Mouse (Mus musculus): Measurements from ENCODE around the gene Rhot1. TPM values are rescaled to one million over a fixed set of nuclear protein-coding genes. Genes with fewer than 3 reads are reported as not detected.

The Rhot1 gene
- polyA plus RNA-seq, 2 experiments, result 40.3 to 55.8 TPM

DNA sequence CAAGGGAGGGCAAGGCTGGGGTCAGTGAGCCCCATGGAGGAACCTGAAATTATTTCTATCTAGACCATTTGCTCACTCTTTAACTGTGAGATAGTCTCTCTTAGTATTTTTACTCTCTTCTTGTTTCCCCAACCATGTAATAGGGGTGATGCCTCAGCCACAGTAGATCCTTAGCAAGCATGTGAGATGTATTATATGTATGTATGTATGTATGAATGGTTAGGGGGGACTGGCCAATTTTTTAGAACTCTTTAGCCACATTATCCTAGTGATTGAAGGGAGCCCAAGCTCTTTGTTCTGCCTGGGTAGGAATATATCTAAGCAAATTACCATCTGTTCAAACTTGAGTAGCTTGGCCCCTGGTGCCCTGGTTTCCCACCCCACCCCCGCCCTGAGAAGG, 104.6 kb downstream of the Rhot1 start:
- Histone ChIP-seq H3K4me3 (replicated peaks; ENCODE audit: low read length) (no peak overlapping the region), H3K9me3 (ENCODE audit: control insufficient read depth, low read length) (no peaks in the 10 kb centered on the region), H3K27ac (replicated peaks; ENCODE audit: low read depth, low read length) (no peak overlapping the region), H3K27me3 (ENCODE audit: control insufficient read depth, insufficient read depth, low read length) (no peaks in the 10 kb centered on the region), H3K4me2 (replicated peaks; ENCODE audit: low read depth, low read length, severe bottlenecking) (no peak overlapping the region), H3K36me3 (ENCODE audit: control insufficient read depth, insufficient read depth, low read length) (no peaks in the 10 kb centered on the region), H3K9ac (ENCODE audit: low read depth, low read length, severe bottlenecking) (no peak overlapping the region), H3K4me1 (ENCODE audit: control insufficient read depth, insufficient read depth, low read length) (no peaks in the 10 kb centered on the region)
- ATAC-seq (ENCODE audit: low FRiP score, low read depth) (no peak), DNase-seq (ENCODE audit: low spot score) (no peak)
- TF ChIP-seq POLR2A (IDR thresholded peaks at IDR 0.05; ENCODE audit: borderline replicate concordance, extremely low read depth, insufficient read depth, insufficient read length), result no peak
- 72% methylated on average over 1 of the region's 1 CpGs for WGBS

DNA sequence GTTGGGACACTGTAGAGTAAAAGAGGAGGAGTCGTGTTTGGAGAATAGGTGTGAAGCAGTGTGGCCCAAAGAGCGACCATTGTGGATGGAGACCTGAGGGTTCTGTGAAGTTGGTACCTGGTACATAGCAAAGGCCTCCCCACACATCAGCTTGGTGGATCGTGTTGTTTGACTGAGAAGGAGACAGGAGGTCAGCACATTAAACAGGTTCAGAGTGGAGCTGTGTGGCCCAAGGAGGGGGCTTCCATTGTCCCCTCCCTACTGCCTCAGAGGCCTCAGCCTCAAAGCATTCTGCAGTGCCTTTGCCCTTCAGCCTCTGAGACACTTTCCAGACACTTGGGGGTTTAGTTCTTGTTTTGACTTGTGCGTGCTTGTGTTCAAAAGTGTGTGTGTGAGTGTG, 105.1 kb downstream of the Rhot1 start:
- WGBS, result 65% methylated on average over 4 of the region's 4 CpGs
- Histone ChIP-seq H3K4me3 (replicated peaks; ENCODE audit: low read length) (no peak overlapping the region), H3K4me2 (replicated peaks; ENCODE audit: low read depth, low read length, severe bottlenecking) (no peak overlapping the region), H3K9me3 (ENCODE audit: control insufficient read depth, low read length) (no peaks in the 10 kb centered on the region), H3K27ac (replicated peaks; ENCODE audit: low read depth, low read length) (no peak overlapping the region), H3K27me3 (ENCODE audit: control insufficient read depth, insufficient read depth, low read length) (no peaks in the 10 kb centered on the region), H3K4me1 (ENCODE audit: control insufficient read depth, insufficient read depth, low read length) (no peaks in the 10 kb centered on the region), H3K36me3 (ENCODE audit: control insufficient read depth, insufficient read depth, low read length) (no peaks in the 10 kb centered on the region), H3K9ac (ENCODE audit: low read depth, low read length, severe bottlenecking) (no peak overlapping the region)
- no peak for DNase-seq (ENCODE audit: low spot score)
- no peak for ATAC-seq (ENCODE audit: low FRiP score, low read depth)
- TF ChIP-seq POLR2A (IDR thresholded peaks at IDR 0.05; ENCODE audit: borderline replicate concordance, extremely low read depth, insufficient read depth, insufficient read length), result no peak

DNA sequence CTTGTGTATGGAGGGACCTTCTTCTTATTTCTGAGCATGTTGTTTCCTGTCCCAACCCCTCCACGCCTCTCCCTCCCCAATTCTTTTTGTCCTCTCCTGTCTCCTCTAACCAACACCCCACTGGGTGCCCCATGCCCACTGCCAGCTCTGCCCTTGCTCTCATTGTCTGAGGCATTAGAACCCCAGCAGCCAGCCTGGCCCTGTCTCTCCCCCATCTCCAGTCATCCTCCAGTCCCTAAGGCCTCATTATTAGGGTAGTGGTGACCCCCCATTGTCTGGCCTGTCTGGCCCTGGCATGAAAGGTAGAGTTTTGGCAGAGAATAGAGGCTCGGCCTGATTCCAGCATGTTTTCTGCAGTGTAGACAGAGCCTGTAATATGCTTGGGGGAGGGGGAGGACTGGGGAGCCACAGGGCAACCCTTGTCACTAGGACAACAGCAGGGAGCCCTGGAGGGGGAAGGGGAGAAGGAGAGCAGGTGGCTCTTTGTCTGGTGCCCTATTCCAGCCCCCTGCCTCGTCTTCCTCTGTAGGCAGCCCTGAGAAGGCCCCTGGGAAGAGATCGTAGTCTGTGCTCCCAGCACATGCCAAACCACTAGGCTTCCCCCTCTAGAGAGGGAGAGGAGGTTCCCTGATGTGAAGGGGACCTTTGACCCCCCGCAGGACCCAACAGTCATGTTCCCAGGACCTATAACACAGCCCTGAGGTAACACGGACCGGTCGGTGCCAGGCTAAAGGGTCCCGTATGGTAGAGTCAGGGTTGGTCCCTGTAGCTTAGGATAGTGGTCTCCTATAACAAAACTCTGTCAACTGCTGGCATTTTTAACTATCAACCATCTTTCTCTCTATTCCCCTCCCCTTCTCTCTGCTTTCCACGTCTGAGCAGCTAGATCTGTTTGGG, 107.2 kb downstream of the Rhot1 start:
- no peaks in the 10 kb centered on the region for H3K4me1 ChIP-seq (ENCODE audit: control insufficient read depth, insufficient read depth, low read length)
- no peaks in the 10 kb centered on the region for H3K9me3 ChIP-seq (ENCODE audit: control insufficient read depth, low read length)
- 69% methylated on average over 10 of the region's 10 CpGs for WGBS
- no peaks in the 10 kb centered on the region for H3K36me3 ChIP-seq (ENCODE audit: control insufficient read depth, insufficient read depth, low read length)
- H3K27ac ChIP-seq (replicated peaks; ENCODE audit: low read depth, low read length), result no peak overlapping the region
- H3K27me3 ChIP-seq (ENCODE audit: control insufficient read depth, insufficient read depth, low read length), result no peaks in the 10 kb centered on the region
- ATAC-seq (ENCODE audit: low FRiP score, low read depth) (no peak), DNase-seq (ENCODE audit: low spot score) (no peak)
- TF ChIP-seq POLR2A (IDR thresholded peaks at IDR 0.05; ENCODE audit: borderline replicate concordance, extremely low read depth, insufficient read depth, insufficient read length), result no peak
- no peak overlapping the region for H3K9ac ChIP-seq (ENCODE audit: low read depth, low read length, severe bottlenecking)
- no peak overlapping the region for H3K4me3 ChIP-seq (replicated peaks; ENCODE audit: low read length)
- no peak overlapping the region for H3K4me2 ChIP-seq (replicated peaks; ENCODE audit: low read depth, low read length, severe bottlenecking)

Other genes with a start within 250 kb of the Rhot1 start
- gene Utp6, start 246.6 kb upstream of the Rhot1 start, polyA plus RNA-seq (2012; rRNA removed), result 20.1 and 29.9 TPM in 2 replicates
- gene Utp6, start 246.6 kb upstream of the Rhot1 start, polyA plus RNA-seq (2014; fragmentation: Nextera tagmentation; extraction: Ambion mirVana), result 54.8 and 60.4 TPM in 2 replicates
- gene Suz12, start 215.9 kb upstream of the Rhot1 start, polyA plus RNA-seq (2012; rRNA removed), result 26.0 and 28.5 TPM in 2 replicates
- gene Suz12, start 215.9 kb upstream of the Rhot1 start, polyA plus RNA-seq (2014; fragmentation: Nextera tagmentation; extraction: Ambion mirVana), result 20.4 and 22.8 TPM in 2 replicates
- gene Crlf3, start 128.0 kb upstream of the Rhot1 start, polyA plus RNA-seq (2012; rRNA removed), result 33.4 and 34.9 TPM in 2 replicates
- gene Crlf3, start 128.0 kb upstream of the Rhot1 start, polyA plus RNA-seq (2014; fragmentation: Nextera tagmentation; extraction: Ambion mirVana), result 44.1 and 45.6 TPM in 2 replicates
- gene Atad5, start 119.6 kb upstream of the Rhot1 start, polyA plus RNA-seq (2012; rRNA removed), result 13.1 and 13.8 TPM in 2 replicates
- 11.1 and 12.4 TPM in 2 replicates for gene Atad5, start 119.6 kb upstream of the Rhot1 start, polyA plus RNA-seq (2014; fragmentation: Nextera tagmentation; extraction: Ambion mirVana)
- 17.2 and 19.2 TPM in 2 replicates for gene Tefm, start 66.8 kb upstream of the Rhot1 start, polyA plus RNA-seq (2012; rRNA removed)
- gene Tefm, start 66.8 kb upstream of the Rhot1 start, polyA plus RNA-seq (2014; fragmentation: Nextera tagmentation; extraction: Ambion mirVana), result 23.8 and 24.3 TPM in 2 replicates
- gene Adap2, start 54.9 kb upstream of the Rhot1 start, polyA plus RNA-seq (2012; rRNA removed), result 1.2 and 2.8 TPM in 2 replicates
- 1.5 and 2.4 TPM in 2 replicates for gene Adap2, start 54.9 kb upstream of the Rhot1 start, polyA plus RNA-seq (2014; fragmentation: Nextera tagmentation; extraction: Ambion mirVana)
- gene Rnf135, start 25.2 kb upstream of the Rhot1 start, polyA plus RNA-seq (2012; rRNA removed), result 6.0 and 7.2 TPM in 2 replicates
- gene Rnf135, start 25.2 kb upstream of the Rhot1 start, polyA plus RNA-seq (2014; fragmentation: Nextera tagmentation; extraction: Ambion mirVana), result 6.0 and 7.2 TPM in 2 replicates
- gene Rhbdl3, start 91.9 kb downstream of the Rhot1 start, polyA plus RNA-seq (2012; rRNA removed), result 6.0 and 6.8 TPM in 2 replicates
- gene Rhbdl3, start 91.9 kb downstream of the Rhot1 start, polyA plus RNA-seq (2014; fragmentation: Nextera tagmentation; extraction: Ambion mirVana), result 4.8 and 6.1 TPM in 2 replicates
- gene 5730455P16Rik, start 169.0 kb downstream of the Rhot1 start, polyA plus RNA-seq (2012; rRNA removed), result 10.0 and 12.7 TPM in 2 replicates
- 21.7 and 22.5 TPM in 2 replicates for gene 5730455P16Rik, start 169.0 kb downstream of the Rhot1 start, polyA plus RNA-seq (2014; fragmentation: Nextera tagmentation; extraction: Ambion mirVana)
- gene Zfp207, start 174.3 kb downstream of the Rhot1 start, polyA plus RNA-seq (2012; rRNA removed), result 269 and 274 TPM in 2 replicates
- 237 and 252 TPM in 2 replicates for gene Zfp207, start 174.3 kb downstream of the Rhot1 start, polyA plus RNA-seq (2014; fragmentation: Nextera tagmentation; extraction: Ambion mirVana)
- 86.9 and 87.4 TPM in 2 replicates for gene Psmd11, start 219.6 kb downstream of the Rhot1 start, polyA plus RNA-seq (2012; rRNA removed)
- gene Psmd11, start 219.6 kb downstream of the Rhot1 start, polyA plus RNA-seq (2014; fragmentation: Nextera tagmentation; extraction: Ambion mirVana), result 261 and 264 TPM in 2 replicates

Measured in limb, embryonic 14.5 days (tissue).